Mouse (Mus musculus) urinary bladder, postnatal 25 days (tissue): ENCODE measurements around the gene Gap43.
"Not testable (repeated sequence)": the region's sequence is repeated elsewhere in the genome, so short reads cannot be mapped to it uniquely, and the experiment has no call there.

Experiments used
- DNase-seq: peaks from one replicate; pipeline ENCODE4 v3.0.0; 2022; ENCODE audit warnings: low spot score

The Gap43 gene

GRCm38 (mm10) chr16:42340021-42340768, at the start of gene Gap43:
TSS of gene Gap43 (minus strand) at chr16:42340651.
- DNase-seq = no peak

GRCm38 (mm10) chr16:42381328-42381838, 40.9 kb upstream of the Gap43 start:
- no peak for DNase-seq

GRCm38 (mm10) chr16:42380641-42381040, 40.2 kb upstream of the Gap43 start:
- DNase-seq = no peak

GRCm38 (mm10) chr16:42370148-42370547, 29.7 kb upstream of the Gap43 start:
- DNase-seq = no peak

GRCm38 (mm10) chr16:42369346-42369745, 28.9 kb upstream of the Gap43 start:
- no peak for DNase-seq

GRCm38 (mm10) chr16:42360061-42360460, 19.6 kb upstream of the Gap43 start:
- DNase-seq = no peak

GRCm38 (mm10) chr16:42358058-42358457, 17.6 kb upstream of the Gap43 start:
- no peak for DNase-seq

GRCm38 (mm10) chr16:42350076-42350475, 9.6 kb upstream of the Gap43 start:
- DNase-seq = no peak

GRCm38 (mm10) chr16:42340865-42341264, 414 bp upstream of the Gap43 start:
- not testable (repeated sequence) for DNase-seq

GRCm38 (mm10) chr16:42339512-42339911, 939 bp downstream of the Gap43 start:
- no peak for DNase-seq

GRCm38 (mm10) chr16:42338987-42339386, 1.5 kb downstream of the Gap43 start:
- DNase-seq = no peak

GRCm38 (mm10) chr16:42338342-42338741, 2.1 kb downstream of the Gap43 start:
- DNase-seq = no peak

GRCm38 (mm10) chr16:42337663-42338062, 2.8 kb downstream of the Gap43 start:
- no peak for DNase-seq

GRCm38 (mm10) chr16:42336610-42337009, 3.8 kb downstream of the Gap43 start:
- no peak for DNase-seq

GRCm38 (mm10) chr16:42332321-42332720, 8.1 kb downstream of the Gap43 start:
- no peak for DNase-seq

- DNase-seq = no peak
These were observed 14.3 kb downstream of the Gap43 start for GRCm38 (mm10) chr16:42326191-42326590.

GRCm38 (mm10) chr16:42325536-42325935, 14.9 kb downstream of the Gap43 start:
- DNase-seq = no peak

GRCm38 (mm10) chr16:42319831-42320230, 20.6 kb downstream of the Gap43 start:
- no peak for DNase-seq

- no peak for DNase-seq
These were observed 21.1 kb downstream of the Gap43 start for GRCm38 (mm10) chr16:42319365-42319764.

- no peak for DNase-seq
These were observed 28.3 kb downstream of the Gap43 start for GRCm38 (mm10) chr16:42312125-42312524.

GRCm38 (mm10) chr16:42308761-42309160, 31.7 kb downstream of the Gap43 start:
- DNase-seq = no peak

GRCm38 (mm10) chr16:42305934-42306701, 34.3 kb downstream of the Gap43 start:
- no peak for DNase-seq

- no peak for DNase-seq
These were observed 37.0 kb downstream of the Gap43 start for GRCm38 (mm10) chr16:42303461-42303860.
